Mouse (Mus musculus): Measurements from ENCODE around the gene Hmgcl.
A peak's percentile ranks its signal among the peaks of the same experiment; 100 is the strongest.

Gene Hmgcl

DNA sequence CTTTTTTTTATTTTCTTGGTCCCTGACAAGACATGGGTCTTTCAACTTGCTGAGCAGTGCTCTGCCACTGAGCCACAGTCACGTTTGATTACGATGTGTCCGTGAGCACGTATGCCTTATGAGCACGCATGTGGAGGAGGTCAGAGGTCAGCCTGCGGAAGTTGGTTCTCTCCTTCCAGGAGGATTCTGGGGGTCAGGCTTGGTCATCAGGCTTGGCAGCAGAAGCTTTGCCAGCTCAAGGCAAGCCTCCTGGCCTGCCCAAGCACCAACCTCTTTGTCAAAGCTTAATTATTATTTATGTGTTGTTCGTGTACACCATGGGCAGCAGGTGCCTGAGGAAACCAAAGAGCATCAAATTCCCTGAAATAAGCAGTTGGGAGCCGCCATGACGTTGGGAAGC lies 17.9 kb upstream of the Hmgcl start:
- DNase-seq, result no peak

DNA sequence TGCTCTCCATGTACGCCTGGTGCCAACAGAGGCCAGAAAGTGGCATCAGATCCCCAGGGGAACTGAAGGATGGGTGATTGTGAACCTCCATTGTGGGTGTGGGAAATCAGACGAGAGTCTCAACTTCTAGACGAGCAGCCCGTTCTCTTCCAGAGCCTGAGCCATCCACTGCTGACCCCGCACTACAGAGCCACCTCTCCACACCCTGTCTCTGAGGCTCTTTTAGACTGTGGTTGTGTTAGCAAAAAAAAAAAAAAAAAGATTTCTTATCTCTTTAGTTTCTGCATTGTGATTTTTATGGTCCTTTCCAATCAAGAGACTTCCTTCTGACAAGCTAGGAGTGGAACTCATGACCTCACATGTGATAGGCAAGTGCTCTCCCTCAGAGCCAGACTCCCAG lies 16.8 kb upstream of the Hmgcl start:
- no peak for DNase-seq

GRCm38 (mm10) chr4:135929828-135930227 lies 16.4 kb upstream of the Hmgcl start:
- DNase-seq, result no peak

GRCm38 (mm10) chr4:135930239-135930638 lies 16.0 kb upstream of the Hmgcl start:
- no peak for DNase-seq

DNA sequence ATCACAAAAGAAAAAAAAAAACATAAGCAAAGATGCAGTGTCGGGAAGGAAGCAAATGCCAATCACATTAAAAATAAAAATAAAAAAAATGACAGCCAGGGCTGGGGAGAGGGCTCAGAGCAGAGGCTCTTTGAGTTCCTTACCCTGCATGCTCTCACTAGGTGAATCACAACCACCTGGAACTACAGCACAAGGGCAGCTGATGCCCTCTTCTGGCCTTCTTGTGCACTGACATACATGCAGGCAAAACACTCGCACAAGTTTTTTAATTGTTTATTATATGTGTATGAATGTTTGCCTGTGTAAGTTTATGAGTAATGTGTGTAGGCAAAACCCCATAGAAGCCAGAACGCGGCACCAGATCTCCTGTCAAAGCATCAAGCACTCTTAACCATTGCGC lies 14.4 kb upstream of the Hmgcl start:
- DNase-seq, result peak; percentile 58

DNA sequence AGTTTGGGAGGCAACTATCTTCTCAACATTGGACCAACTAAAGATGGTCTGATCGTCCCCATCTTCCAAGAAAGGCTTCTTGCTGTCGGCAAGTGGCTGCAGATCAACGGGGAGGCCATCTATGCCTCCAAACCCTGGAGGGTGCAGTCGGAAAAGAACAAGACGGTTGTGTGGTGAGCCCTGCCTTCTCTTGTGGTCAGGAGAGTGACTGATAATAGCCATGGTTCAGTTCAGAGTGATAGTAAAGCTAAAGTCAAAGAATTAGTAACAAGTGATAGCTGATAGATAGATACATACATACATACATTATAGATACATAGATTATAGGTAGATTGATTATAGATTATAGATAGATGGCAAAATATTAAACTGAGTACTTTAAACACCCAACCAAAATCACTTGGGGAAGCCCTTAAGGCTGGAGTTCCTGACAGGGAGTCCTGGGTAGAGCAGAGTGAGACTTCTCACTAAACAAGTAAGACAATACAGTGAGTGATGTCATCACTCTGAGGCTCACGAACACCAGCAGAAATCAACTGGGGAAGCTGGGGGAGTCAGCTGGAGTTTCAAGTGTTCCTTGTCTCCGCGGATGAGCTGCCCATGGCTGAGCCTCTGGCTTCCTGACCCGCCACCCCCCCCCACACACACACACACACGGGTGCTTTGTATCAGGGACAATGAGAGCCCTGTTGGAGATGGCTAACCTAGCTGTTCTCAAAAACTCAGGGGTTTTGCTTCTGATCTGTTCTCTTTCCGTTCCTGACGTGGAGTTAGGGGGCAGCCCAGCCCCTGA lies 11.3 kb upstream of the Hmgcl start:
- DNase-seq, result no peak

DNA sequence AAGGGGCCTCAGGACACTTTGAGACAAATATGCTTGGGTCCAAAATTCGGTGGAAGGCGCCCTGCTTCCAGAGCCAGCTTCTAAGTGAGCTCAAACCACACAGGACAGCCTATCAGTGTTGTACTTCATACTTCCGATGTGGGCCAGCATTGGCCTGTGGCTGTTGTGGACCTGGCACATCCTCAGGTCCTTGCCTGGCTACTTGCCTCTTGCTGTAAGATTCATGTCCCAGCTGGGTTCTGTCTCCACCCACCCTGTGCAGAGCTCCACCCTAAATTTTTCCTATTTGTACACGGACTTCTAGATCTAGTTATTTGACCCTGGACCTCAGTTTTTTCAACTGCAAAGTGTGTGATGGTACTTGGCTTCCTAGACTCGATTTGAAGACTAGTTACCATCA lies 10.7 kb upstream of the Hmgcl start:
- no peak for DNase-seq

- no peak for DNase-seq
Measured at GRCm38 (mm10) chr4:135938858-135939257, 7.4 kb upstream of the Hmgcl start.

DNA sequence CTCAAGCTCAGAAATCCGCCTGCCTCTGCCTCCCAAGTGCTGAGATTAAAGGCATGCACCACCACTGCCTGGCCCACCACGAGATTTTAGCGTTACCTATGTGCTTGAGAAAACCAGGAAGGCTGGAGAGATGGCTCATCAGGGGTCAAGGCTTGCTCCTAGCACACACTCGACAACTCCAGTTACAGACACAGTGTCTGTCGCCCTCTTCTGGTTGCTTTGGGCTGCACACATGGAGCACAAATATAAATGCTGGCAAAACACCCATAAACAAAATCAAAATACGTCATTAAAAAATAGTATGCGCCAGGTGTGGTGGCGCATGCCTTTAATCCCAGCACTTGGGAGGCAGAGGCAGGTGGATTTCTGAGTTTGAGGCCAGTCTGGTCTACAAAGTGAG lies 5.2 kb upstream of the Hmgcl start:
- DNase-seq, result peak; percentile 53

GRCm38 (mm10) chr4:135942193-135942592 lies 4.1 kb upstream of the Hmgcl start:
- no peak for DNase-seq

DNA sequence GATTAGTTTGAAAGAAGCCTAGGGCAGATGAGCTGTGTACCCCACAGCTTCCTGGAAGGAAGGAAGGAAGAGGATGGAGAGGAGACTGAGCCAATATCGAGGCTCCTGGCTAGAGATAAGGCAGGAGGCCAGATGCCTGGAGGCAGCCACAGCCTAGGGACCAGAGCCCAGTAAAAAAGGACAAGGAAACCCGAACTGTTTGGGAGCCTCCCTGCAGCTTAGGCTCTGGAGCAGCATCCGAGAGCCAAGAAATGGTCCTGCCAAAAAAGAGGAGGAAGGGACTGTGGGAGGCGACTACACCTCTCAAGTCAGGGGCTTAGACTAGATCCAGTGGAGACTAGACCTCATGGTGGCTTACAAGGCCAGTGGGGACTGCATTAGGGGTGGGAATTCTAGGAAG lies 2.9 kb upstream of the Hmgcl start:
- no peak for DNase-seq

GRCm38 (mm10) chr4:135945706-135946105 lies 542 bp upstream of the Hmgcl start:
- no peak for DNase-seq

GRCm38 (mm10) chr4:135946659-135947301 lies 532 bp downstream of the Hmgcl start:
- no peak for DNase-seq

DNA sequence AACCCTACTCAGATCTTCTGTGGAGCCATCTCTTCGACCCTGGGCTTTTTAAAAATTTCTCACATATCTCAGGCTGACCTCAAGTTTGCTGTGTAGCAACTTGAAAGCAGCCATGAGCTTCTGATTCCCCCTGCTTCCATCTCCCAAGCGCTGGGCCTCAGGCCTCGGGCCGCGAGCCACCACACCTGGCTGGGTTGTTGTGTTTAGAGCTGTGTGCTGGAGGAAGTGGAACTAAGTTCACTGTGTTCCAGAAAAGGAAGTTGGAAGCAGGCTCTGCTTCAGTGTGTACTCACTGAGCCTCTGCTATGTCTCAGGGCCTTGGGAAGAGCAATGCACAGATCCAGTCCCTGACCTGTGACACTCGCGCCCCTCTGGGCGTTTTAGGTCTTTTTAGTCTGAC lies 1.9 kb downstream of the Hmgcl start:
- DNase-seq, result no peak

GRCm38 (mm10) chr4:135949475-135949874 lies 3.2 kb downstream of the Hmgcl start:
- DNase-seq, result no peak

- DNase-seq, result no peak
Measured at GRCm38 (mm10) chr4:135949911-135950310, 3.7 kb downstream of the Hmgcl start.

DNA sequence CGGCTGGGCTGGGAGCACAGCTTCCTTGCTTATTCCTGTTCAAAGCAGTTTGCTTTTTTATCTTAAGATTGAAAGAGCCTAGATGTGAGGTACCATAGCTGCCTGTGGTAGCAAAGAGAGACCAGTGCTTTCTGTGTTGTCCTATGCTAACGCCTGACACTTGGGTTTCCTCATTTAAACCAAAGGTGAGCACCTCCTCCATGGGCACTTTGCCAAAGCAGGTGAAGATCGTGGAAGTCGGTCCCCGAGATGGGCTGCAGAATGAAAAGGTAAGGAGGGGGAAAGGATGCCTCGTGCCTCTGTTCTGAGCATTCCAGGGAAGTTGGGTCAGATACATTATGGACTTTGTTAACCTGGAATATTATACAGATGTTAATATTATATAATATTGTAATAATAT lies 4.1 kb downstream of the Hmgcl start:
- DNase-seq, result no peak

GRCm38 (mm10) chr4:135951505-135951904 lies 5.3 kb downstream of the Hmgcl start:
- peak; percentile 53 for DNase-seq

GRCm38 (mm10) chr4:135953179-135953578 lies 6.9 kb downstream of the Hmgcl start:
- no peak for DNase-seq

DNA sequence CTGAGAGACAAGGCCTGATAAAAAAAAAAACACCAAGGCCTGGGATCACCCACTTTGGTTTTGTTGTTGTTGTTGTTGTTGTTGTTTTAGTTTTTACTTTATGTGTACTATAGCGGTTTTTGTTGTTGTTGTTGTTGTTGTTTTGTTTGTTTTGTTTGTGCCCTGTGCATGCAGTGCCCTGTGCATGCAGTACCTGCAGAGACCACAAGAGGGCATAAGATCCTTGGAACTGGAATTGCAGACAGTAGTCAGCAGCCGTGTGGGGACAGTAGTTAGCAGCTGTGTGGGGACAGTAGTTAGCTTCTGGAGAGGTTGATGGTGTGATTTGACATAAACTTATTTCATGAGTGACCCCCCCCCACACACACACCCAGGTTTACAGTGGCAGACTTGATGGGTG lies 8.0 kb downstream of the Hmgcl start:
- peak; percentile 88 for DNase-seq

DNA sequence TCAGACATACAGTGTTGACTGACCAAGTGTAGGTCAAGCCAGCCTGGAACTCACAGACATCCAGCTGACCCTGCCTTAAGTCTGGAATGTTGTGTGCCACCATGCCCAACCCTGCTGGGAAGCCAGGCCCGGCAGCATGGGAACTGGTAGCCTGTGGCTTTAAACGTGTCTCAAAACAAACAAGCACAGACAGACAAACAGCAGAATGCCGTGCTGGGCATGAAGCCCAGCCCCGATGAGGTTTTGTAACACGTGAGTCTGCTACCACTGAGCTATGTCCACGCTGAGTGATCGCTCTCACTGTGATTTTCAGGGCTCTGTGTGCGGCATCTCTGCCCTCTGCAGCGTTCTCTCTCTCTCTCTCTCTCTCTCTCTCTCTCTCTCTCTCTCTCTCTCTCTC lies 9.6 kb downstream of the Hmgcl start:
- DNase-seq, result no peak

DNA sequence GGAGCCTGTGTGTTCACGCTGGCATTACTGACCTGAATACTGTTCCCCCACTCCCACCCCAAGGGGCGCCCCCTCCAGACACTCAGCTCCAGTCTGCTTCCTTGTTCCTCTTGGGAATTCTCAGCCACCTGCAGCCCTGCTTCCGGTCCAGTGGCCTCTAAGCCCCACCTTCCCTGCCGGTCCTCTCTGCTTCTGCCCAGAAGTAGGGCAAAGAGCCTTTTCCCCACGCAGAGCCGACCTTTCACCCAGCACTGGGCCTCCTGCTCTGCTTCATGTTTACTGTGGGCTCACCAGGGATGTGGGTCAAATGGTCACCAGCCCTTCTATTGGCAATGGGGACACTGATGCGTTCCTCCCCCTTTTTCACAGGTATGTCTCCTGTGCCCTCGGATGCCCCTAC lies 12.1 kb downstream of the Hmgcl start:
- DNase-seq, result no peak

- peak; percentile 92 for DNase-seq
Measured at GRCm38 (mm10) chr4:135960717-135961116, 14.5 kb downstream of the Hmgcl start.

- no peak for DNase-seq
Measured at GRCm38 (mm10) chr4:135961709-135962108, 15.5 kb downstream of the Hmgcl start.

DNA sequence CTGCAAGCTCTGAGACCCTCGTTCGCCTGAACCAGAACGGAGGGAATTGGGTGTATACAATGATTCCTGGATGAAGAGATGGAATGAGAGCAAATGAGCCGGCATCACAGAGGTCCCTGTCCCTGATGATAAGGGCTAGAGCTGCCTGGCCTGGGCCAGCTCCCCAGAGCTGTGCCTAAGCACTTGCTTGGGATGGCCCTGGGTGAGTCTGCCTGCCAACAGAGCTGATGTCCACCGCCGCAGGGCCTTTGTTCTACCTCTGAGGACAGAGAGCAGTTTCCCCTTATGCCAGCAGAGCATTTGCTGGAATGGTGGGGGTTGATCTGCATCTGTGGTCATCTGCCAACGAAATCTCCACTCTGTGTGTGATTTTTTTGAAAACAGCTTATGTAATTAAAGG lies 15.9 kb downstream of the Hmgcl start:
- no peak for DNase-seq

Measured in thymus, postnatal 4 days (tissue).